Mouse (Mus musculus): ENCODE data around the gene Tuba3a. TPM values are rescaled to one million over a fixed set of nuclear protein-coding genes. Genes with fewer than 3 reads are reported as not detected.
A peak's percentile ranks its signal among the peaks of the same experiment; 100 is the strongest.
"Not testable (repeated sequence)": the region's sequence is repeated elsewhere in the genome, so short reads cannot be mapped to it uniquely, and the experiment has no call there.

Gene Tuba3a
- total RNA-seq, 2 experiments from 2014 or later = not detected

- TF ChIP-seq CTCF (conservative IDR thresholded peaks at IDR 0.05) = peak; percentile 92
- H3K27ac ChIP-seq = peak overlapping the region; percentile 77
- H3K4me3 ChIP-seq = peak overlapping the region; percentile 39
- DNase-seq (ENCODE audit: low spot score in 2 of 2) = peak; percentile 90 to 96
These were observed 14.2 kb downstream of the Tuba3a start for GRCm38 (mm10) chr6:125271455-125272227.

DNA sequence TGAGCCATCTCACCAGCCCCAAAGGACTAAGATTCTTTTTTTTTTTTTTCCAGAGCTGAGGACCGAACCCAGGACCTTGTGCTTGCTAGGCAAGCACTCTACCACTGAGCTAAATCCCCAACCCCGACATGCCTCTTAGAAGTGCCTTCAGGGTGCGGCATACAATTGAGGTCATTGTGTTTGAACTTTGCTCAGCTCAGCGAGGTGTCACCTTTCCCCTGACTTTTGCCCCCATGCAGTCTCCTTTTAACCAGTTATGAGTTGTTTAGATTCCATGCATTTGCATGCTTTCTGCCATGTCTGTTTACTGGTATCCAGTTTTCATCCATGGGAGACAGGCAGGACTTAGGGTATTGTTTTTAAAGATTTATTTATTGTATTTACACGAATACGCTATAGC is 17.0 kb downstream of the Tuba3a start:
- TF ChIP-seq CTCF (conservative IDR thresholded peaks at IDR 0.05) = no peak

DNA sequence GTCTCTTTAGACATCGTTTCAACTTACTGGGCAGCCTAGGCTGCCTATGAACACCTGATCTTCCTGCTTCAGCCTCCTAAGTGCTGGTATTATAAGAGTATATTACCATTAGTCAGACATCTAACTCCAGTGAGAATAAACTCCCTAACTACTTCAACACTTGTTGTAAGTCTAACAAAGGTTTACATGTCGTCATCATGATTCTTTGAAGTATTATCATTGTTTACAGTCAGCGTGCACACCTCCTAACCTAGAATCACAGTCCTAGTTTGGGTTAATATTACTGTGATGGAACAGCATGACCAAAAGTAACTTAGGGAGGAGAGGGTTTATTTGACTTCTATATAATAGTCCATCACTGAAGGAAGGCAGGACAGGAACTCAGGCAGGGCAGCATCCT is 18.4 kb downstream of the Tuba3a start:
- Histone ChIP-seq H3K27ac (no peak overlapping the region), H3K4me3 (no peak overlapping the region)
- no peak for TF ChIP-seq CTCF (conservative IDR thresholded peaks at IDR 0.05)
- DNase-seq (ENCODE audit: low spot score in 2 of 2) = no peak

More for the DNA sequence above, 17.0 kb downstream of the Tuba3a start:
- H3K27ac ChIP-seq = no peak overlapping the region
- H3K4me3 ChIP-seq = no peak overlapping the region
- DNase-seq (ENCODE audit: low spot score in 2 of 2) = no peak

DNA sequence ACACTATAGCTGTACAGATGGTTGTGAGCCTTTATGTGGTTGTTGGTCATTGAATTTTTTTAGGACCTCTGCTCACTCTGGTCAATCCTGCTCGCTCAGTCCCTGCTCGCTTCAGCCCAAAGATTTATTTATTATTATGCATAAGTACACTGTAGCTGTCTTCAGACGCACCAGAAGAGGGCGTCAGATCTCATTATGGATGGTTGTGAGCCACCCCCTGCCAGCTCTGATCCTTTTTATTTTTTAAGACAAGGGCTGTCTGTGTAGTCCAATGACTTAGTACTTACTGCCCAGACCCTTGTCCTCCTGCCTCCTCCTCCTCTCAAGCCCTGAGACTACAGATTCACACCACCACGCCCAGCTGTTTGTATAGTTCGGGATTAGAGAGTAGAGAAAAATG is 19.2 kb downstream of the Tuba3a start:
- H3K27ac ChIP-seq; DNase-seq (ENCODE audit: low spot score in 2 of 2); H3K4me3 ChIP-seq: not testable (repeated sequence)
- TF ChIP-seq CTCF (conservative IDR thresholded peaks at IDR 0.05) = peak; percentile 54

DNA sequence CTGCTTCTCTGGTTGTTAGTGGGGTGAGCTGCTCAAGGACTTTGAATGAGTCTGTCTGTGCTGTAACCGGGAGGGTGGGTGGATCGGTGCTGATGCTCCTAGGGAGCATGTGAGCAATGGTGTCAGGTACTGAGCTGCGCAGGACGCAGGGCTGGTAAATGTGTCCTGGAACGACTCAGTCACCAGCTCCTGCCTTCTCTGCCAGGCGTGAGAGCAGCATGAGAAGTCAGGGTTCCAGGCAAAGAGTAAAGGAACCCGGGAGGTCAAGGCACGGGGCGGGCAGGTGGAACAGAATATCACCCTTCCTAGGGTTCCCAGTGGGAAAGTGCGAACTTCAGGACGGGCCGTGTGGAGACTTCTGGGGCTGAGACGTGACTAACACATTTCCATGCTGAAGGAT is 19.8 kb downstream of the Tuba3a start:
- no peak for TF ChIP-seq CTCF (conservative IDR thresholded peaks at IDR 0.05)
- no peak for DNase-seq (ENCODE audit: low spot score in 2 of 2)
- no peak overlapping the region for H3K4me3 ChIP-seq
- no peak overlapping the region for H3K27ac ChIP-seq

DNA sequence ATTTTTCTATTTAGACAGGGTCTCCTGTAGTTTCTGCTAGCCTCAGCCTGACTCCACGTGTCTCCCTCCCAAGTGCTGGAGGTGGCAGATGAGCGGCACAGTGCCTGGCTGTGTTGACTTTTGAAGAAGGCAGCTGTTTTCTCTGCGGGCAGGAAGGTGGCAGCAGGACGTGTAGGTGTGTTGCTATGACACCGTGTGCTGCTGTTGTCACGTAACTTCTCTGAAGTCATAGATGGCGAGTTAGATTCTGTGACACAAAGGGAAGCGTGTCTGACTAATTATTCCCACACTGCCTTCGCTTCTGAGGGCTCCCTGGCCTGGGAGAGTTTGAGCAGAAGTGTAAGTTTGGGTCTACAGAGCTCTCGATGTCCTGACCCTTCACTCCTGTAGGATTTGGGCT is 20.6 kb downstream of the Tuba3a start:
- TF ChIP-seq CTCF (conservative IDR thresholded peaks at IDR 0.05) = no peak
- H3K27ac ChIP-seq = no peak overlapping the region
- no peak overlapping the region for H3K4me3 ChIP-seq
- DNase-seq (ENCODE audit: low spot score in 2 of 2) = peak in 1 of 2 experiments; percentile 24

DNA sequence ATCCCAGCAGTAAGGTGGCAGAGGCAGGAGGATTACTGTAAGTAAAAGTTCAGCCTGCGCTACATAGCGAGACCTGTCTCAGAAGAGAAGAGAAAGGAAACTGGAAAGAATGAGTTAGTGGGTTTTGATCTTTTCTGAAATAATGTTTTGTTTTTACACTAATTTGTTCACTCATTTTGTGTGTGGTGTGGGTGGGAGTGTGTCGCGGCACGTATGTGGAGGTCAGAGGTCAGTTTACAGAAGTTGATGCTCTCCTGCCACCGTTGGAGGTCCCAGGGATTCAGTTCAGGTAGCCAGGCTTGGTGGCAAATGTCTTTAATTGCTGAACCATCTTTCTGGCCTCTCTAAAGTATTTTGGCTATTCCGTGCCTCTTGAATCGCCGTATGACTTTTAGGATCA is 21.6 kb downstream of the Tuba3a start:
- DNase-seq (ENCODE audit: low spot score in 2 of 2) = no peak
- Histone ChIP-seq H3K4me3 (no peak overlapping the region), H3K27ac (no peak overlapping the region)
- no peak for TF ChIP-seq CTCF (conservative IDR thresholded peaks at IDR 0.05)

DNA sequence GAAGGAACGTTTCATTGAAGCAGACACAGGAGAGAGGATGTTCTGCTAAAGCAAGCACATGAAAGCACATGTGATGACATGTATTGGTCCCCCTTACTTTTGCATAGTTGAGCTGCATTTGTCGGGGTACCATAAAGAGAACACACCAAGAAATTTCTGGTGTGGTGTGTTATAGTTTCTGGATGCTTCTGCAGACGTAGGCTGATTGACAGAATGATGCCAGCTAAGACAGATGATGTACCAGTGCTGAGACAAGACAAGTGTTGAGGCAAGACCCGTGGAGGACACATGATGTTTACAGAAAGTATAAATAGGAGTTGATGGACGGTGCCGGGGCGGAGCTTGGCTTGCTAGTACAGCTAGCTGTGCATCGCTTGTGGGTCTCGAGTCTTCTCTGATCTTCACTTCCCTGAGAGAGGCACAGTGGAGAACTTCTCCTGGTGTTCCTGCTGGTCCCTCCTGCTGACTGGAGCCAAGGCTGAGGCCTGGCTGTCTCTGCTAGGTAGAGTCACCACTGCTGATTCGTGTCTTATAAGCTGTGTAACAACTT is 25.8 kb downstream of the Tuba3a start:
- TF ChIP-seq CTCF (conservative IDR thresholded peaks at IDR 0.05) = no peak
- no peak for DNase-seq (ENCODE audit: low spot score in 2 of 2)
- H3K27ac ChIP-seq = no peak overlapping the region
- no peak overlapping the region for H3K4me3 ChIP-seq

DNA sequence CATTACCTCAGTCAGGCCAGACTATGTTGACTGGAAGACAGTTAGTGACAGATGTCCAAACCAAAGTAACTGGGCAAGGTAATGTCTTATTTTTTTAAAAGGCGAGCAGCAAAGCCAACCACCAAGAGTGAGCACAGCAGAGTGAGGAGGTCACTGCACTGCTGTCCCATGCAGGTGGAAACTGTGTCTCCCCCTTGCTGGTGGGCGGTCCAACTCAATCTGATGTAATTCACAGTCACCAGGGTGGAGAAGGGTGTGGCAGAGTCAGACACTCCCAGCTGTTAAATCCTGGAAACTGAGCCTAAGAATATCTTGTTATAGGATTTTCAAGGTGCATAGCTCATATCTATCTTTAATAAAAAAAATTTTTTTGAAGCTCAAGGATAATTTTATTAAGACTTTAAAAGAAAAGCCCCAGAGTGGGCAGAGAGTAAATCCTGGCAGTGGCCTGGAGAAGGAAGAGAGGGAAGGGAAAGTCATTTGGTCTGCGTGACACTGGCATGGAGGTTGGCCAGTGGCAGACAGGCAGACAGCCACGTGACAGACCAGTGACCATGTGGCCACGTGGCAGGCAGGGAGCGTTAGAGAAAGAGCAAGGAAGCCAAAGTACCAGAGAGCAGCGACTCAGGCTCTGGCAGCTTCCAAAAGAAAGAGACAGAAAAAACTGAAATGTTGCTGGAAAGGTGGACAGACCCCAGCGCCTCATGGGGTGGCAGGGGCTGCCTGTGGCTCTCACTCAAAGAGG is 29.4 kb downstream of the Tuba3a start:
- TF ChIP-seq CTCF (conservative IDR thresholded peaks at IDR 0.05) = no peak
- Histone ChIP-seq H3K27ac (no peak overlapping the region), H3K4me3 (no peak overlapping the region)
- no peak for DNase-seq (ENCODE audit: low spot score in 2 of 2)

DNA sequence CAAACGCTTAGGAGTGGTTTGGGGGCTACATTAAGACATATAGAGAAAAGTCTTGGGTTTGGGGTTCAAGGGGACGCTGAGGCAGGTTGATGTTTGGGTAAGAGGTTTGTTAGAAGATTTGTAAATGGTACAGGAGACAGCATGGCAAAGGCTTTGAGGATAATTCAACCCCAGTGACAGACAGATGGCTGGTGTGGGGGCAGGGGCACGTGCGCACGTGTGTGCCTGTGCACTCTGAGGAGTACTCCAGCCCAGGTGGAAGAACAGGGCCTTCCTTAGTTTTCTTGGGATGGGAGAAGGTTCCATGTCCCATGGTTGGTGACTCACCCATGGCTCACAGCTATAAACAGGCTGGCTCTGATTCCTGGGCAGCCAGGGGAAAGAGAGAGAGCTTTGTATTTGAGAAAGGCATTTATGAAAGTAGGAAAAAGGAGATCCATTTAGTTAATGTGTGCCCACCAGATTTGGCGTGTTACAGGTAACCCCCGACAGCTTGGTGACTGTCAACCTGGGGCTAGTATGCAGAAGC is 30.3 kb downstream of the Tuba3a start:
- no peak for DNase-seq (ENCODE audit: low spot score in 2 of 2)
- Histone ChIP-seq H3K4me3 (no peak overlapping the region), H3K27ac (no peak overlapping the region)
- no peak for TF ChIP-seq CTCF (conservative IDR thresholded peaks at IDR 0.05)

- no peak overlapping the region for H3K4me3 ChIP-seq
- TF ChIP-seq CTCF (conservative IDR thresholded peaks at IDR 0.05) = no peak
- no peak overlapping the region for H3K27ac ChIP-seq
- no peak for DNase-seq (ENCODE audit: low spot score in 2 of 2)
These were observed 31.8 kb downstream of the Tuba3a start for GRCm38 (mm10) chr6:125253863-125254715.

GRCm38 (mm10) chr6:125252711-125253110 is 33.1 kb downstream of the Tuba3a start:
- Histone ChIP-seq H3K4me3 (no peak overlapping the region), H3K27ac (no peak overlapping the region)
- TF ChIP-seq CTCF (conservative IDR thresholded peaks at IDR 0.05) = no peak
- no peak for DNase-seq (ENCODE audit: low spot score in 2 of 2)
